Mouse (Mus musculus) stomach, embryonic 15.5 days (tissue): ENCODE data around the gene Fam209. TPM values are rescaled to one million over a fixed set of nuclear protein-coding genes. Genes with fewer than 3 reads are reported as not detected.

ENCODE experiments used
- ATAC-seq: fragments of 200-750 bp; cut with Nextera tagmentation; 2 replicates; pipeline ENCODE4 v1.8.0; 2017; ENCODE audit warnings: low read depth, moderate number of reproducible peaks, moderate TSS enrichment; ENCODE audit not compliant: insufficient read depth, low FRiP score
- H3K27ac ChIP-seq: fragments of 300-500 bp; sonication (generic); 2 replicates; pipeline ENCODE4 v1.5.1; 2015; ENCODE audit warnings: mild to moderate bottlenecking, inconsistent platforms
- H3K27me3 ChIP-seq: fragments of 300-500 bp; sonication (generic); replicated peaks from 2 replicates; pipeline ENCODE4 v1.6.1; 2015; ENCODE audit warnings: inconsistent platforms
- H3K36me3 ChIP-seq: fragments of 300-500 bp; sonication (generic); 2 replicates; pipeline ENCODE4 v1.6.1; 2015; ENCODE audit warnings: inconsistent platforms
- H3K4me1 ChIP-seq: fragments of 300-500 bp; sonication (generic); 2 replicates; pipeline ENCODE4 v1.6.1; 2015; ENCODE audit warnings: inconsistent platforms
- H3K4me2 ChIP-seq: fragments of 300-500 bp; sonication (generic); 2 replicates; pipeline ENCODE4 v1.6.1; 2015; ENCODE audit warnings: mild to moderate bottlenecking, inconsistent platforms
- H3K4me3 ChIP-seq: fragments of 300-500 bp; sonication (generic); replicated peaks from 2 replicates; pipeline ENCODE4 v1.5.1; 2015; ENCODE audit warnings: inconsistent platforms
- H3K9ac ChIP-seq: fragments of 300-500 bp; sonication (generic); 2 replicates; pipeline ENCODE4 v1.6.1; 2015; ENCODE audit warnings: inconsistent platforms
- H3K9me3 ChIP-seq: fragments of 300-500 bp; sonication (generic); 2 replicates; pipeline ENCODE4 v1.6.1; 2016; ENCODE audit warnings: inconsistent platforms
- WGBS: fragments of 180-500 bp; shearing (Covaris S2); methylation state at CpG from one replicate; pipeline ENCODE4 v1.1.7; 2015; 5-methylcytosine and 5-hydroxymethylcytosine counted together
- polyA plus RNA-seq: library from polyadenylated mRNA; unstranded; fragments of >200 nt; fragmentation: Nextera tagmentation; extraction: Ambion mirVana; gene quantifications from 2 replicates; pipeline ENCODE4 v1.2.1, GENCODE M21; 2015

The Fam209 gene
- 0.19 TPM in 1 of 2 replicates, not detected in the other for polyA plus RNA-seq

DNA sequence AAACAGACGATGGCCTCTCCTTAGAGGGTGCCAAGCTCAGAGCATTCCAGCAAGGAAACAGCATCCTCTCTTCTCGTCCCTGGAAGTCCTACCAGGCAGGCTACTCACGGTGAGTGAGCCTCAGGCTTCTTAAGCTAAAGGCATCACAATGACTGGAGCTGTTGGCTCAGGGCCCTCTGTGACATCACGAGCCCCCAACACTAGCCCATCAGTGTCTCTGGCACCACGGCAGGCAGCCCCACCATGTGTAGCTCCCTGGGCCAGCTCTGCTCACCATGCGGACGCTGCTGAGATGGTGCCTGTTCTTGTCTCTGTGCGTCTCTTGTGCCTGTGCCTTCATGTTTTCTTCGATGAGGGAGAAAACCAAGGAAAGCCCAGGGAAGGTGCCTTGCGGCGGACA is at the start of gene Fam209:
Gene Fam209 (plus strand): TSS at position 203 of the 400 bp plus-strand sequence.
- 88% methylated on average over 11 of the region's 11 CpGs for WGBS

GRCm38 (mm10) chr2:172430609-172431008 is 41.7 kb upstream of the Fam209 start:
- no peak overlapping the region for H3K9ac ChIP-seq
- ATAC-seq: 0 out of 2 replicates have a peak, but pooled peaks have one; percentile 39
- no peak overlapping the region for H3K4me2 ChIP-seq
- H3K27ac ChIP-seq: no peak overlapping the region
- no peaks in the 10 kb centered on the region for H3K27me3 ChIP-seq
- no peak overlapping the region for H3K4me3 ChIP-seq
- H3K36me3 ChIP-seq: no peaks in the 10 kb centered on the region
- whole genome bisulfite sequencing: 52% methylated on average over 1 of the region's 1 CpGs
- no peaks in the 10 kb centered on the region for H3K9me3 ChIP-seq
- H3K4me1 ChIP-seq: no peaks in the 10 kb centered on the region

More for the DNA sequence above, at the start of gene Fam209:
- Histone ChIP-seq H3K9ac (no peak within 1 kb of the TSS), H3K27me3 (no peaks in the 10 kb centered on the region), H3K36me3 (peaks cover 15% of the 10 kb centered on the region), H3K4me1 (no peaks in the 10 kb centered on the region), H3K27ac (no peak within 1 kb of the TSS), H3K4me3 (no peak within 1 kb of the TSS), H3K4me2 (no peak within 1 kb of the TSS), H3K9me3 (no peaks in the 10 kb centered on the region)
- no peak for ATAC-seq

DNA sequence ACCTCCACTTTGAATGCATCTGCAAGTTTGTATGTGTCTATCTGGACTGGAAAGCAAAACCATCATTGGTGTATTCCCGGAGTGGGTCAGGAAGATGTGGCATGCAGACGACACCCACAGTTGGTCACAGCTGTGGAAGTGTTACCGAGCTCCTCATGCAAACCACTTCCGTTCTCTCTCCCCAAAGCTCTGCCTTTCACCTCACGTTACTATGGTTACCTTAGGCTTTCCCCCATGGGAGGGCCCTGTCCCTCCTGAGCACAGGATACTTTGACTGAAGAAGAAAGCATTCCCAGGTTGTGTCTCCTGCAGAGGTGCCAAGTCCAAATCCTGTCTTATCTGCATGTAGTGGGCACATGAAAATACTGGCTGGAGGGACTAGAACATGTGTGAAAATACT is 38.6 kb upstream of the Fam209 start:
- Histone ChIP-seq H3K36me3 (no peaks in the 10 kb centered on the region), H3K4me2 (no peak overlapping the region)
- 34% methylated on average over 5 of the region's 5 CpGs for whole genome bisulfite sequencing

DNA sequence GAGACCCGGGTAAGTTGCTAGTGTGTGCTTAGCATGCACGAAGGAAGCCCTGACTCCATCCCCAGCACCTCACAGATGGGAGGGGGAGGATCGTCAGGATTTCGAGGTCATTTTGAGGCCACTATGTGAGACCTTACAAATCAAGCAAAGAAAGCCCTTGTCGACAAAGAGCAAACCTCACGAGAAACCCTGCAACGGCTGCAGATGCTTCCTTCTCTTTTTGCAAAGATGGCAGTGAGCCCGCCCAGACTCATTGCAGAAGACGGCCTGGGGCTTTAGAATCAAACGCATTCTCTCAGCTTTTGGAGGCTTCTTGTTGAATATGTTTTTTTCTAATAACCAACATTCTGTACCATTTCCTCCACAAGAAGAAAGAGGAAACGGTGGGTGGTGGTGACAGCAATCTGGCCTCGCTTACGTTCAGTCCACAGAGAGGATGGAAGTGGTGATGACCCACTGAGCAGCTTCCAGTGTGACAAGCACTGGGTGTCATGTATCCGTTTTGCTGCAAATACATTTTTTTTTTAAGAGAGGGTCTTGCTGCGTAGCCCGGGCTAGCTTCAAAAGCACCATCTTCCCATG is 34.9 kb upstream of the Fam209 start:
- peaks cover 14% of the 10 kb centered on the region for H3K4me1 ChIP-seq
- 56% methylated on average over 16 of the region's 16 CpGs for WGBS
- H3K27ac ChIP-seq: no peak overlapping the region
- no peak overlapping the region for H3K4me2 ChIP-seq
- H3K36me3 ChIP-seq: no peaks in the 10 kb centered on the region
- no peaks in the 10 kb centered on the region for H3K27me3 ChIP-seq
- no peak overlapping the region for H3K4me3 ChIP-seq
- no peaks in the 10 kb centered on the region for H3K9me3 ChIP-seq
- no peak for ATAC-seq
- no peak overlapping the region for H3K9ac ChIP-seq

More for the DNA sequence above, 38.6 kb upstream of the Fam209 start:
- Histone ChIP-seq H3K4me1 (no peaks in the 10 kb centered on the region), H3K9ac (no peak overlapping the region), H3K27ac (no peak overlapping the region), H3K9me3 (no peaks in the 10 kb centered on the region), H3K27me3 (no peaks in the 10 kb centered on the region), H3K4me3 (no peak overlapping the region)
- ATAC-seq: no peak

GRCm38 (mm10) chr2:172439843-172440639 is 32.3 kb upstream of the Fam209 start, which contains the start of gene Rtf2:
Gene Rtf2, plus strand, starts transcription at chr2:172440556.
- H3K36me3 ChIP-seq: no peaks in the 10 kb centered on the region
- H3K4me3 ChIP-seq: peak within 1 kb of the TSS; percentile 82
- 1% methylated on average over 35 of the region's 35 CpGs for WGBS
- peak within 1 kb of the TSS; percentile 65 for H3K9ac ChIP-seq
- no peaks in the 10 kb centered on the region for H3K27me3 ChIP-seq
- H3K9me3 ChIP-seq: no peaks in the 10 kb centered on the region
- H3K27ac ChIP-seq: peak within 1 kb of the TSS; percentile 77
- peak within 1 kb of the TSS; percentile 69 for H3K4me2 ChIP-seq
- peak; percentile 97 for ATAC-seq
- peaks cover 14% of the 10 kb centered on the region for H3K4me1 ChIP-seq

- ATAC-seq: peak; percentile 43
- no peaks in the 10 kb centered on the region for H3K27me3 ChIP-seq
- peaks cover 2% of the 10 kb centered on the region; the same call in 1 of the 2 replicates for H3K36me3 ChIP-seq
- no peaks in the 10 kb centered on the region for H3K9me3 ChIP-seq
- peak overlapping the region; percentile 65 for H3K9ac ChIP-seq
- peaks cover 14% of the 10 kb centered on the region for H3K4me1 ChIP-seq
- H3K27ac ChIP-seq: peak overlapping the region; percentile 51
- WGBS: under 1% methylated on average over 21 of the region's 21 CpGs
- peak overlapping the region; percentile 69 for H3K4me2 ChIP-seq
- peak overlapping the region; percentile 82 for H3K4me3 ChIP-seq
These were observed 31.7 kb upstream of the Fam209 start for GRCm38 (mm10) chr2:172440640-172441005.

DNA sequence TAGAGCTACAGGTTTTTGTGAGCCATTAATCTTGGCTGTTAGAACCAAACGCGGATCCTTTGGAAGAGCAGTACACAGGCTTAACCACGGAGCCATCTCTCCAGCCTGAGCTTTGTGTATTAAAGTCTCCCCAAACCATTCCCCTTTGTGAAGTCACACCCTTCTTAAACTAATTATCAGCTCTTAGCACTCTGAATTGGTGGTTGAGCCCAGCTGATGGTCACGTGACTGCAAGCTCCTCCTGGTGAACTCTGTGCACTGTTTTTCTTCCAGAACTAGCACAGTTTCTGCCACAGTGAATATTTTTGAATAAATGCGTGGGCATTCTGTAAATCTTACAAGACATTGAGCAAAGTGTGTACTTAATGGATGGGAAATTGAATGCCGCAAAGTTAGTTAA is 31.1 kb upstream of the Fam209 start:
- peak overlapping the region; percentile 69 for H3K4me2 ChIP-seq
- H3K9ac ChIP-seq: peak overlapping the region; percentile 65
- H3K4me1 ChIP-seq: peaks cover 14% of the 10 kb centered on the region
- H3K36me3 ChIP-seq: peaks cover 7% of the 10 kb centered on the region; the same call in 1 of the 2 replicates
- WGBS: 30% methylated on average over 6 of the region's 6 CpGs
- no peaks in the 10 kb centered on the region for H3K27me3 ChIP-seq
- no peak overlapping the region for H3K27ac ChIP-seq
- no peaks in the 10 kb centered on the region for H3K9me3 ChIP-seq
- peak overlapping the region; percentile 82 for H3K4me3 ChIP-seq
- ATAC-seq: 0 out of 2 replicates have a peak, but pooled peaks have one; percentile 15

DNA sequence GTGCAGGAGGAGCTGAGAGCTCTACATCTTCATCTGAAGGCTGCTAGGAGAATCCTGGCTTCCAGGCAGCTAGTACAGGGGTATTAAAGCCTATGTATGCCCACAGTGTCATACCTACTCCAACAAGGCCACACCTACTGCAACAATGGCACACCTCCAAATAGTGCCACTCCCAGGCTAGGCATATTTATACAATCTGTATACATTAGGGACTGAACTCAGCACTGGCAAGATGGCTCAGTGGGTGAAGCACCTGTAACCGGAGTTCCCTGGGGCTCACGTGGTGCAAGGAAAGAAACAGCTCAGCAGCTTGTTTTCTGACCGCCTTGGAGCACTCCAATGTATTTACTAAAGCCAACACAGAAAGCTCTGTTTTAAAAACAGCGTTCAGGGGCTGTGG is 26.7 kb upstream of the Fam209 start:
- H3K9me3 ChIP-seq: no peaks in the 10 kb centered on the region
- peaks cover 48% of the 10 kb centered on the region for H3K36me3 ChIP-seq
- peaks cover 10% of the 10 kb centered on the region for H3K4me1 ChIP-seq
- H3K27me3 ChIP-seq: no peaks in the 10 kb centered on the region
- no peak overlapping the region for H3K4me3 ChIP-seq
- no peak for ATAC-seq
- H3K9ac ChIP-seq: no peak overlapping the region
- 92% methylated on average over 4 of the region's 4 CpGs for WGBS
- H3K4me2 ChIP-seq: no peak overlapping the region
- H3K27ac ChIP-seq: no peak overlapping the region

DNA sequence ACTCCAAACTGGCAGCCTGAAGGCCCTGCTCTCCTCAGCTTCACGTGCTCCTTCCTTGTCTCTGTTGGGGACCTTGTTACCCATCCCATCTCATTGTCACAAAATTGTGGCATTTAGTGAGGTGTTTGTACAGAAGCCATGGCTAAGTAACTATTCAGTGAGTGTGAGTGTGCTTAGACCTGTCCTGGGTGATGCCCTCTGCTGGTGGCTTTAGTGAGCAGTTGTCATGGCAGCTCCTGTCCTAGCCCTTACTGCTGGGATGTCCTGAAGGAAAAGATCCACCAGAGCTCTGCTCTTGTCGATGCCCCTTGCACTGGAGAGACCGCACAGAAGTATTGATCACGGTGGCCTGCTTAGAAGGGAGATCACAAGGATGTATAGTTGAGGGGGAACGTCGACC is 25.0 kb upstream of the Fam209 start:
- no peaks in the 10 kb centered on the region for H3K4me1 ChIP-seq
- no peaks in the 10 kb centered on the region for H3K9me3 ChIP-seq
- H3K4me3 ChIP-seq: no peak overlapping the region
- no peaks in the 10 kb centered on the region for H3K27me3 ChIP-seq
- no peak overlapping the region for H3K4me2 ChIP-seq
- no peak overlapping the region for H3K27ac ChIP-seq
- no peak overlapping the region for H3K9ac ChIP-seq
- WGBS: 90% methylated on average over 6 of the region's 6 CpGs
- ATAC-seq: no peak
- peaks cover 49% of the 10 kb centered on the region for H3K36me3 ChIP-seq

DNA sequence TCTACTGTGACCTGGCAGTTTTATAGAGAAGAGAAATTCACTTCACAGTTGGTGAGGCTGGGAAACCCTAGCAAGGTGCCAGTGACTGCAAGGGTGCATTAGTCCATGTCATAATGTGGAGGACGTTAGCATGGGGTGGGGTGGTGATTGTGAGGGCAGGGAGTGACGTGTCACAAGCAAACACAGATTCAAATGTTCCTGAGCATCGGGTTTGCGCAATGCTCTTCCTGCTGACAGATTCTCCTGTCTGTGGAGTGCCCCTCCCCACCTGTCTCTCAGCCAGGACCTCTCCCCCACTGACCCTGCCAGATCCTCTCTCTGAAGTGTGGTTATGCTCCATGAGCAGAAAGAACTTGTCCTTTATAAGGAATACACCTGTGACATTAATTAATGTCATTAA is 24.0 kb upstream of the Fam209 start:
- no peak overlapping the region for H3K4me3 ChIP-seq
- no peak for ATAC-seq
- 77% methylated on average over 4 of the region's 4 CpGs for WGBS
- H3K27ac ChIP-seq: no peak overlapping the region
- no peaks in the 10 kb centered on the region for H3K4me1 ChIP-seq
- H3K36me3 ChIP-seq: peaks cover 57% of the 10 kb centered on the region
- no peaks in the 10 kb centered on the region for H3K27me3 ChIP-seq
- no peaks in the 10 kb centered on the region for H3K9me3 ChIP-seq
- no peak overlapping the region for H3K9ac ChIP-seq
- H3K4me2 ChIP-seq: no peak overlapping the region

DNA sequence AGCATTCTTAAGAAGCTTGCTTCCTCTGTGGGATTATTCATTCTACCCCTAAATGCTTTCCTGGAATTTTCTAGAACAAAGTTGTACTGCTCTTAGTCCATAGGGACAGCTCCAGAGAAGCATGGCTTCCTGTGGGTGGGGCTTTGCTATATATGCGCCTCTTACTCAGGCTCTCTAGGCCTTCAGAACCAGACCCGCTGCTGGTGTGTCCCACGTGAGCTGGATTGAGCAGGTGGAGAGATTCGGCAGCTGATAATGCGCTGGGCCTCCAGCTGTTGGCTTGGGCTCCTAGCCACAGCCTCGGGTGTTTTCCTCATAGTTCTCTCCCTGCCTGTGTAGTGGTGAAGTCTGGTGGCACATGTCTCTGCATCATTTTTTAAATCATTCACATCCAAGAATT is 21.7 kb upstream of the Fam209 start:
- H3K36me3 ChIP-seq: peaks cover 56% of the 10 kb centered on the region
- no peak overlapping the region for H3K27ac ChIP-seq
- no peak overlapping the region for H3K4me3 ChIP-seq
- H3K4me2 ChIP-seq: no peak overlapping the region
- 87% methylated on average over 6 of the region's 6 CpGs for WGBS
- ATAC-seq: no peak
- no peaks in the 10 kb centered on the region for H3K27me3 ChIP-seq
- H3K9me3 ChIP-seq: no peaks in the 10 kb centered on the region
- no peak overlapping the region for H3K9ac ChIP-seq
- no peaks in the 10 kb centered on the region for H3K4me1 ChIP-seq

DNA sequence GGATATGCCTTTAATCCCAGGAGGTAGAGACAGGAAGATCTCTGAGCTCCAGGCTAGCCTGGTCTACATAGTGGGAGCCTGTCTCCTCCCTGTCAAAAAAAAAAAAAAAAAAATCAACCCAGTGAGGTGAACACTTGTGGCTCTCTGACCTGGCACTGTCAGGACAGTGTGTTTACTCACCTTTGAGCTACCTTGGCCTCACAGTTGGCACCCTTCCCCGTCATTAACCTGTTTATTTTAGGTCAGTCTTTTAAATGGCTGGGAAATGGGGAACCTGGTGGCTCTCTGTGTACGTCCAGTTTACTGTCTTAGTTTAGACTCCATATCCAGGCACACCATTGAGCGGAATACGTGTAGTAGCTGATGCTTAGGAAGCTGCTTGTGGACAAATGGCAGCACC is 20.3 kb upstream of the Fam209 start:
- Histone ChIP-seq H3K4me2 (no peak overlapping the region), H3K4me1 (no peaks in the 10 kb centered on the region), H3K9ac (no peak overlapping the region), H3K4me3 (no peak overlapping the region), H3K27me3 (no peaks in the 10 kb centered on the region), H3K36me3 (peaks cover 47% of the 10 kb centered on the region), H3K27ac (no peak overlapping the region), H3K9me3 (no peaks in the 10 kb centered on the region)
- ATAC-seq: no peak
- WGBS: 91% methylated on average over 4 of the region's 4 CpGs
